Mouse (Mus musculus): ENCODE measurements around the gene Hs3st3a1.

The Hs3st3a1 gene

GRCm38 (mm10) chr11:64434611-64435545, at the start of gene Hs3st3a1:
Gene Hs3st3a1, plus strand, starts transcription at chr11:64435332.
- peak; percentile 12 to 27 for DNase-seq

GRCm38 (mm10) chr11:64386333-64386732, 48.8 kb upstream of the Hs3st3a1 start:
- no peak for DNase-seq

DNA sequence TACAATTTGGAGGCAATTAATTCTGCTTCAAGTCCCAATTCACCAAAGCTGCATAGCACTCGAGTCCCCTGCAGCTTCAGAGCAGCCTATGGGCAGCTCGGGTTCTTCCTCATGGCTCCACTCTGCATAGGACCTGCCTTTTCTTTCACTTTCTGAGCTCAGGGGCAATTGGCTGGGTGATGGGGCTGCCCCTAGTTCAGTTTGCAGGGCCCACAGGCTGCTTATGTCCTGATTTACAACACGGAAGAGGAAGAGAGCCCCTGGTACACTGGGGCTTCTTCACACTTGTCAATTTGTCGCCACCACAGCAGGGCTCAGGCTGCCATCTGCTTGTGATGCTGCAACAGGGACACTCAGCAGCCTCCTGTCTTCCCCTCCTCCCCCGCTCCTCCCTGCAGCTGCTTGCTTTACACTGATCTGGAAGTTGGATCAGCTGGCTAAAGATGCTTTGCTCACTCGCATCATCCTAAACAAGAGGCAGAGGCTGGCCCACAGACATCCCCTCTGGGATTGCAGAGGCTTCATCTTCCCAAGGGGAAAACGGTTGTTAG, 38.7 kb upstream of the Hs3st3a1 start:
- DNase-seq: peak; percentile 46 to 74

GRCm38 (mm10) chr11:64396949-64397348, 38.2 kb upstream of the Hs3st3a1 start:
- no peak for DNase-seq

DNA sequence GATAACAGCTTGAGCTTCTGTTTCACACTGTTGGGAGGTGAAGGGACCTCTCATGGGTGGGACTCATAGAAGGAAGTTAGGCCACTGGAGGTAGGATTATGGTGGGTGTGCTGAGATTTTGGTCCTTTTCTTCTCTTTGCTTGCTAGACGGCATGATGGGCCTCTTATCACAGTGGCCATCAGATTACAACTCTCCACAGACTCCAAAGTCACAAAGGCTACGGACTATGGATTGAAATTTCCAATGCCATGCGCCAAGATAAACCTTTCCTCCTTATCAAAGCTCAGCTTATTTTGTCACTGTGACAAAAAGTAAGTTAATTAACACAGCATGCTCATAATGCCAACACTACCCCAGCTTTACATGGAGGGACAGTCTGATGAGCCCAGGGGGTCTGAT, 37.5 kb upstream of the Hs3st3a1 start:
- no peak for DNase-seq

- no peak for DNase-seq
Measured at GRCm38 (mm10) chr11:64400534-64401093, 34.5 kb upstream of the Hs3st3a1 start.

- DNase-seq: peak in 1 of 2 experiments; percentile 4
Measured at GRCm38 (mm10) chr11:64418969-64419368, 16.2 kb upstream of the Hs3st3a1 start.

- DNase-seq: peak; percentile 36 to 39
Measured at GRCm38 (mm10) chr11:64435546-64436411, 647 bp downstream of the Hs3st3a1 start.

- peak in 1 of 2 experiments; percentile 9 for DNase-seq
Measured at GRCm38 (mm10) chr11:64436412-64436727, 1.2 kb downstream of the Hs3st3a1 start, which contains the start of gene F930015N05Rik. Gene F930015N05Rik, minus strand, starts transcription at chr11:64436653.

DNA sequence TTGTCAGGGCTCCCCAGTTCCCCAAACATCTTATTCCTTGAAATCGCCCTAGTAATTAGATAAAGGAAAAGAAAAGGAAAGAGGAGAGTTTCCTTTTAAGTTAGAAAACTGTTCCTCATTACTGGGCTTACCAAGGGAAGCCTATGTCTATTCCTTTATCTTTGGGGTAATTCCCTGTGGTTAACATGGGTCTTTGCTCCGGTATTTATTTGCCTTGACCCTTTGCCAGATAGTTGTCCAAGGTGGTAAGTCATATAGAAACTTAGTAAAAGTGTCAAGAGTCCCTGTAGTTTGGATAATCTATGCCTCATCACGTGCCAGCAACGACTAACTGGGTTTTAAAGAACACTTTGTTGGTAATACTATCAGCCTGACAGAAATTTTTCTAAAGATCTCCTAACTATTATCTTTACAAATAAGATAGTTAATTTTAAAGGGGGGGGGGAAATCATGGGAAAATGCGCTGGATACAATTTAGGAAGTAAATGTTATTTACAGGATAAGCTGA, 1.7 kb downstream of the Hs3st3a1 start:
- no peak for DNase-seq

- no peak for DNase-seq
Measured at GRCm38 (mm10) chr11:64437721-64438120, 2.6 kb downstream of the Hs3st3a1 start.

GRCm38 (mm10) chr11:64438909-64439308, 3.8 kb downstream of the Hs3st3a1 start:
- DNase-seq: peak in 1 of 2 experiments; percentile 7

GRCm38 (mm10) chr11:64442119-64442518, 7.0 kb downstream of the Hs3st3a1 start:
- peak; percentile 65 to 86 for DNase-seq

DNA sequence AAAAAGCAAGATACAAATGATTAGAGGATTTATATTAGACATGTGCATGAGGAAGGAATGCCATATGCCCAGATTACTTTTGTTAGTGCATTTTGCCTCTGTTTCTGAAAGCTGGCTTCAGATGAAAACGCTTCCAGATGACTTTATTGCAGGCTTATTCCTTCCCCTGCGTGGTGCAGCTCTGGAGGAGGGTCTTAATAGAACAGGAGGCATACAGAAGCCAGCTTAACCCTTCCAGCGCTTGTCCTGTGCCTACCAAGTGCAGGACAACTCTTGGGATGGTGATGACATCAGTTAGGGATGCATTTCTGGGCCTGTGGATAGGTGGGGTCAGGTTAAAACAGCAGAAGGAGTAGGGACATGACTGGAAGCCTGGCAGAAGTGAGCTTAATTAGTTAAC, 7.6 kb downstream of the Hs3st3a1 start:
- DNase-seq: no peak

- DNase-seq: no peak
Measured at GRCm38 (mm10) chr11:64445227-64445626, 10.1 kb downstream of the Hs3st3a1 start.

DNA sequence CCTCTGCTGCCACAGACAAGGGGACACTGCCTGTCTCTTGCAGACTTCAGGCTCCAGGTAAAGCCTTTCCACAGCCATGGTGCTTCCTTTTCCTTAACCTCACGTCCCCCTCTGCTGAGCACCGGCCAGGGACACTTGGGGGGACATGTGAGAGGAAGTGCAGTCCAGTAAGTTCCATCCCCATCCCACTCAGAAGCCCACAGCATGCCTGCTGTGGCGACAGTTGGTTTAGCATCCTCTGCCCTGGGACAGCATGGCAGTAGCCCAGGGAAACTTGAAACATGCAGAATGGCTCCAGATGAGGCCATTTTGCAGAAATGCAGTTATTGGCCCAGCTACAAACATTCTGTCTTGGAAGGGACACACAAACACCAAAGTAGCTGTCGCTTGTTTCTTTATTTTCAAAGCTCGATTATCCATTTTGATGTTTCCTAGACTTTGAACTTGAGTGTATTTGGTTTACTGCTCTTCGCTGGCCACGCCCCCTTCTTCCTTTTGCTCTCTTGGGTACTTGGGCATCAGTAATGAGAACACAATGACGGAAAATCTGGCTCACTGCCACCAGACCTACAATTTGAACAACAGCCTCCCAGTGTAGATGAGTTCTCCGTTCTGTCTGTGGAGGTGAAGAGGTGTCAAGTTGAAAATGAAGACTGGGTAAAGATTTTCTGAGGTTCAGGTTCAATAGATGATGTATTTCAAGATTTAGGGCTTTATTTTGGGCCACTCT, 13.6 kb downstream of the Hs3st3a1 start:
- peak; percentile 60 to 69 for DNase-seq

DNA sequence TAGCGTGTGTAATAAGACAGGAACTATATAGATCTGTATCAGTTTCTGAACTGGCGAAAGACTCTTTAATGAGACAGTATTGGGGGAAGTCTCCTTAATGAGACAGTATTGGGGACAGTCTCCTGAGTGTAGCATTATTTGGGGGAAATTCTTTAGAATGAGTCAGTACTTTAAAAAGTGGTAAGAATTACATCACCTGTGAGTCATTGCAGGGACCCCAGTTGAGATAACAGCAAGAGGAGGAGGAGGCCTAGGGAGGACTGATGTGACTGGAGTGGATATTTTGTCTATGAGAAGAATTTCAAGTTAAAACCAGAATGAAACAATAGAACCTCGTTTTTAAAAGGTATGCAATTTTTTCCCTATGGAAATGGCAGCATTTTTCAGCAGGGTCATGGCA, 26.6 kb downstream of the Hs3st3a1 start:
- DNase-seq: no peak

- peak; percentile 38 to 55 for DNase-seq
Measured at GRCm38 (mm10) chr11:64468737-64469136, 33.6 kb downstream of the Hs3st3a1 start.

DNA sequence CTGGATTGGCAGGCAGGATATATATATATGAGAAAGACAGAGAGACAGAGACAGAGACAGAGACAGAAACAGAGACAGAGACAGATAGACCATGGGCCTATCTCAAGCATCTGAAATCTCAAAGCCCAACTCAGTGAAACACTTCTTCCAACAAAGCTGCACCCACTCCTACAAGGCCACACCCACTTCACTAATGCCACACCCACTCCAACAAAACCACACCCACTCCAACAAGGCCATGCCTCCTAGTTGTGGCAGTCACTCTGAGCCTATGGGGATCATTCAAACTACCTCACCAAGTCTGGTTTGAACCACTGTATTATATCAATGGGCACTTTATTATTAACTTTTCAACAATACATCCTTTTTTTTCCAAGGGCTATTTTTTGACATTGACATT, 35.6 kb downstream of the Hs3st3a1 start:
- no peak for DNase-seq

- DNase-seq: no peak
Measured at GRCm38 (mm10) chr11:64473679-64474078, 38.5 kb downstream of the Hs3st3a1 start.

DNA sequence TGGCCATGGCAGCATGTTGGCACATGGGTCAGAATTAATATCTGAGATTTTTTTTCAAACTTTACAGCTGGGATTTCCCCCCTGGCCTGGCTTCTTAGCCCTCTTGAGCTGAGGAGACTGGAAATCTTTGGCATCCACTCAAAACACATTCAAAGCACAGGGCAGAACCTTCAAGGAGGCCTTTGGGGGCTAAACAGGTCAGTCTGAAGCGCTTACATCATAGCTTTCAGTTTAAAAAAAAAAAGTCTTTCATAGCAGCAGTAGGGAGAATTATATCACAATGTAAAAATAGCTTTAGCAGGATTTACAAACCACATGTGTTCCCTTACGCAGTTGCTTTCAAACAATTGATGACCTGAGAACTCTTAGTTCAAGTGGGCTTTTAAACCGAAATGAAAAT, 46.3 kb downstream of the Hs3st3a1 start:
- no peak for DNase-seq
